Mouse (Mus musculus) megakaryocyte-erythroid progenitor cell, adult 5 weeks (primary cell): ENCODE results near the gene Dpf2. TPM values are rescaled to one million over a fixed set of nuclear protein-coding genes. Genes with fewer than 3 reads are reported as not detected.

Experiments used
- polyA plus RNA-seq: library from polyadenylated mRNA; stranded (reverse); fragments of >175 nt; gene quantifications from 2 replicates; pipeline ENCODE4 v1.2.3, GENCODE M21; 2012

The Dpf2 gene
- polyA plus RNA-seq, result 48.2 and 61.9 TPM in 2 replicates

GRCm38 (mm10) chr19:5913007-5913719 is at the start of gene Dpf2:
Gene Dpf2 (minus strand): TSS chr19:5913010.

GRCm38 (mm10) chr19:5924713-5925093 is 11.9 kb upstream of the Dpf2 start, which contains the start of gene Cdc42ep2:
Gene Cdc42ep2 (minus strand): TSS chr19:5924816.

GRCm38 (mm10) chr19:5894002-5894678 is 18.7 kb downstream of the Dpf2 start, which contains the start of gene Tigd3:
Gene Tigd3 (minus strand): TSS chr19:5894149.

GRCm38 (mm10) chr19:5877618-5878361 is 35.0 kb downstream of the Dpf2 start, which contains the start of gene Slc25a45:
Gene Slc25a45 (plus strand): TSS chr19:5877808.

GRCm38 (mm10) chr19:5874969-5875480 is 37.8 kb downstream of the Dpf2 start, which contains the start of gene Frmd8:
Gene Frmd8 (minus strand): TSS chr19:5875274.

Other genes with a start within 250 kb of the Dpf2 start
- 234 and 255 TPM in 2 replicates for gene Sipa1, start 249.3 kb downstream of the Dpf2 start, polyA plus RNA-seq
- gene Map3k11, start 224.3 kb downstream of the Dpf2 start, polyA plus RNA-seq, result 229 and 246 TPM in 2 replicates
- gene Pcnx3, start 224.1 kb downstream of the Dpf2 start, polyA plus RNA-seq, result 233 and 270 TPM in 2 replicates
- 0.37 and 0.54 TPM in 2 replicates for gene Kcnk7, start 208.6 kb downstream of the Dpf2 start, polyA plus RNA-seq
- gene Ehbp1l1, start 186.7 kb downstream of the Dpf2 start, polyA plus RNA-seq, result 87.7 and 93.6 TPM in 2 replicates
- gene Fam89b, start 183.4 kb downstream of the Dpf2 start, polyA plus RNA-seq, result 138 and 143 TPM in 2 replicates
- gene Ltbp3, start 172.1 kb downstream of the Dpf2 start, polyA plus RNA-seq, result 47.2 and 67.1 TPM in 2 replicates
- gene Scyl1, start 141.6 kb downstream of the Dpf2 start, polyA plus RNA-seq, result 78.1 and 93.1 TPM in 2 replicates
- gene Frmd8, start 37.7 kb downstream of the Dpf2 start, polyA plus RNA-seq, result 27.8 and 28.3 TPM in 2 replicates
- gene Slc25a45, start 35.2 kb downstream of the Dpf2 start, polyA plus RNA-seq, result 8.4 and 9.5 TPM in 2 replicates
- 0.84 and 1.3 TPM in 2 replicates for gene Tigd3, start 18.9 kb downstream of the Dpf2 start, polyA plus RNA-seq
- 0.10 and 0.20 TPM in 2 replicates for gene Cdc42ep2, start 11.8 kb upstream of the Dpf2 start, polyA plus RNA-seq
- gene Pola2, start 51.2 kb upstream of the Dpf2 start, polyA plus RNA-seq, result 41.2 and 48.3 TPM in 2 replicates
- not detected in 2 replicates for gene Slc22a20, start 73.1 kb upstream of the Dpf2 start, polyA plus RNA-seq
- 105 and 106 TPM in 2 replicates for gene Capn1, start 102.9 kb upstream of the Dpf2 start, polyA plus RNA-seq
- gene Syvn1, start 133.6 kb upstream of the Dpf2 start, polyA plus RNA-seq, result 167 and 179 TPM in 2 replicates
- gene Mrpl49, start 144.8 kb upstream of the Dpf2 start, polyA plus RNA-seq, result 22.3 and 22.4 TPM in 2 replicates
- gene Fau, start 144.8 kb upstream of the Dpf2 start, polyA plus RNA-seq, result 4,552 and 5,111 TPM in 2 replicates
- gene Znhit2, start 148.2 kb upstream of the Dpf2 start, polyA plus RNA-seq, result 62.2 and 69.2 TPM in 2 replicates
- gene Tm7sf2, start 155.4 kb upstream of the Dpf2 start, polyA plus RNA-seq, result 10.4 and 10.7 TPM in 2 replicates
- 42.3 and 58.6 TPM in 2 replicates for gene Vps51, start 164.2 kb upstream of the Dpf2 start, polyA plus RNA-seq
- gene Tmem262, start 167.0 kb upstream of the Dpf2 start, polyA plus RNA-seq, result not detected in 2 replicates
- 0.47 and 1.4 TPM in 2 replicates for gene Gm28374, start 169.2 kb upstream of the Dpf2 start, polyA plus RNA-seq
- 69.2 and 77.1 TPM in 2 replicates for gene Zfpl1, start 171.9 kb upstream of the Dpf2 start, polyA plus RNA-seq
- gene Cdca5, start 172.0 kb upstream of the Dpf2 start, polyA plus RNA-seq, result 10.9 and 13.6 TPM in 2 replicates
- gene AC131692.1, start 181.4 kb upstream of the Dpf2 start, polyA plus RNA-seq, result 2.3 and 3.3 TPM in 2 replicates
- gene Naaladl1, start 192.8 kb upstream of the Dpf2 start, polyA plus RNA-seq, result 0.07 and 0.37 TPM in 2 replicates
- gene Sac3d1, start 205.6 kb upstream of the Dpf2 start, polyA plus RNA-seq, result 57.7 and 61.3 TPM in 2 replicates
- 117 and 133 TPM in 2 replicates for gene Snx15, start 215.3 kb upstream of the Dpf2 start, polyA plus RNA-seq
- 0.92 and 1.5 TPM in 2 replicates for gene Batf2, start 228.0 kb upstream of the Dpf2 start, polyA plus RNA-seq
- 54.7 and 67.6 TPM in 2 replicates for gene Arl2, start 228.5 kb upstream of the Dpf2 start, polyA plus RNA-seq